Mouse (Mus musculus) bone marrow, adult 2 months (tissue): ENCODE results near the gene Sec22b. TPM values are rescaled to one million over a fixed set of nuclear protein-coding genes. Genes with fewer than 3 reads are reported as not detected.
A peak's percentile ranks its signal among the peaks of the same experiment; 100 is the strongest.

Experiments
- H3K27ac ChIP-seq: fragments of 200-500 bp; 2 replicates; pipeline ENCODE4 v1.5.1; 2012; ENCODE audit warnings: low read depth, mild to moderate bottlenecking, control low read depth, inconsistent platforms, low read length; ENCODE audit not compliant: control insufficient read depth, poor library complexity, insufficient read depth
- H3K4me1 ChIP-seq: fragments of 200-500 bp; 2 replicates; pipeline ENCODE4 v1.6.1; 2011; ENCODE audit warnings: low read length; ENCODE audit not compliant: control insufficient read depth, insufficient read depth
- H3K4me3 ChIP-seq: fragments of 200-500 bp; replicated peaks from 2 replicates; pipeline ENCODE3; 2011; ENCODE audit warnings: mild to moderate bottlenecking, low read depth, low read length, control low read depth; ENCODE audit not compliant: control insufficient read depth
- CTCF ChIP-seq: fragments of 200-500 bp; IDR thresholded peaks from 2 replicates; pipeline ENCODE4 v1.5.1; 2011; ENCODE audit warnings: low read length, control low read depth; ENCODE audit not compliant: control insufficient read depth, insufficient read depth
- POLR2A ChIP-seq: fragments of 200-500 bp; IDR thresholded peaks from 2 replicates; pipeline ENCODE4 v1.6.1; 2011; ENCODE audit warnings: low read depth, mild to moderate bottlenecking, control low read depth, low read length, borderline replicate concordance; ENCODE audit not compliant: control insufficient read depth
- WGBS: fragments of 180-500 bp; shearing (Covaris S2); methylation state at CpG from one replicate; pipeline ENCODE4 v1.1.7; 2018; 5-methylcytosine and 5-hydroxymethylcytosine counted together
- polyA plus RNA-seq: library from polyadenylated mRNA; stranded (reverse); fragments of >200 nt; gene quantifications from 2 replicates; pipeline ENCODE4 v1.2.4, GENCODE M21; 2011; ENCODE audit warnings: low replicate concordance; ENCODE audit not compliant: missing spikeins, insufficient read depth, insufficient read length

Sec22b gene
- polyA plus RNA-seq, 1 experiment = 45.3 TPM

DNA sequence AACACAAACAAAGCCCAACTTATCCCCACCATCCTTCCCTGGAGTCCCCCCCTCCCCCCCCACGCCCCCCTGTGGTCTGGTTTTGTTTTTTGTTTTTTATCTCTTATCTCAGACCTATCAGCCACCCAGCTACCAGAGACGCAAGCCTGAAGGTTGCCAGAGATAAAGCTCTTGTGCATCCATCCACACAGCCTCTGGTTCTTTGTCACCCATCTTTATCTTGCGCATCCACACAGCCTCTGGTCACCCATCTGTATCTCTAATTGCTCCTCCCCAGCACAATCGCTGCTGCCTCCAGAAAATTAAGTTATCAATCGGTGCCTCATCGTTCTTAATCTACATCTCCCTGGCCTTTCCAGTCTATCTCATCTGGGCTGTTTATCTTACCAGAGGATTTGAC is 10.8 kb upstream of the Sec22b start:
- no peak for TF ChIP-seq CTCF
- no peak for TF ChIP-seq POLR2A
- 44% methylated on average over 6 of the region's 6 CpGs for WGBS
- no peaks in the 10 kb centered on the region for H3K4me1 ChIP-seq
- H3K27ac ChIP-seq = no peak overlapping the region
- no peak overlapping the region for H3K4me3 ChIP-seq

DNA sequence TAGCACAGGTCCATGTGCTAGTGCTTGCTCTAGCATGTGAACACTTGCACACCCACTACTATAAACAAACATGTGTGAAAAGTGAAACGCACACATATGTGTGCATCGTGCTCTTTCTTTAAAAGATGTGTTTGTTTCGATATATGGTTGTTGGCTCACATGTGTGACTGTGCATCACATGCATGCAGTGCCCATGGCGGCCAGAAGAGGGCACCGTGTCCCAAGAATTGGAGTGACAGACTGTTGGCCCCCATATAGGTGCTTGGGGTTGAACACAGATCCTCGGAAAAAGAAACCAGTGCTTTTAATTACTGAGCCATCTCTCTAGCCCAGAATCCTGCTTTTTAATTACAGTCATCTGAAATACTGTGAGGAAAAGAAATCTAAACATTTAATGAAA is 6.3 kb upstream of the Sec22b start:
- Histone ChIP-seq H3K4me3 (no peak overlapping the region), H3K27ac (no peak overlapping the region), H3K4me1 (no peaks in the 10 kb centered on the region)
- TF ChIP-seq CTCF (peak; percentile 85), POLR2A (no peak)
- WGBS = 53% methylated on average over 6 of the region's 6 CpGs

DNA sequence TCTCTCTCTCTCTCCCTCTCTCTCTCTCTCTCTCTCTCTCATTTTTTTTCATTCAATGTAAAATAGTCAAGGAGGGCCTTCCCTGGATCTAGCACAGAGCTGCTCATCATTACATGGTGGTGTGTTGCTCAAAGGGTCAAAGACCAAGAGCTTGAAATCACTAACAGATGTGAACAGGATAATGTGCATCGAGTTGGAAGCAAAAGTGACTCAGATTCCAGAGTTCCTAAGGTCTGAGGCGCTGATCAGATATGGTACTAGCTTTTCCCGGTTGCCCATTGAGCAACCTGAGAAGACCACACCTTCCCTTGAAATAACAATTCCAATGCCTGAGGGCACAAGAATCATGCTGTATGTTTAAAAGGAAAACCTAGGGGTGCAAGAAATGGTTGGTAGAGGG is 2.6 kb upstream of the Sec22b start:
- no peak overlapping the region for H3K4me3 ChIP-seq
- peaks cover 2% of the 10 kb centered on the region; the same call in 1 of the 2 replicates for H3K4me1 ChIP-seq
- TF ChIP-seq CTCF (no peak), POLR2A (no peak)
- WGBS = 61% methylated on average over 3 of the region's 3 CpGs
- no peak overlapping the region for H3K27ac ChIP-seq

DNA sequence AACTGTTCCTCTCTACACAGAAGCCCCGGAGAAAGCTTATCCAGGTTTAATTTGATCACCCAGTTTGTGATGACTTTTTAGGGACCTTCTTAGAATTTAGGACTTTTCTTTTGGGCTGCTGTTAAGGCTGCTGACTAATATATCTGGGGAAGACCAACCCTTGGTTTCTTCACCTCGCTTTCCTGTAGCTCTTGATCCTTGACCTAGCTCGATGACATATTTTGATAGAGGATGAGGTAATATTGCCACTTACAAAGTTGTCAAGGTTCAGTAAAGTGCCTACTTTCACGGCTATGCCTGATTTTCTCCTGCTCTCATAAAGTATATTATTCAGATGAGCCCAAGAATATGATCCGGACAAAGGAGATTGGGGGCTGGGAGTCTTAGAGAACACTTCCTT is 596 bp downstream of the Sec22b start:
- peak overlapping the region; percentile 98 for H3K4me3 ChIP-seq
- TF ChIP-seq POLR2A (no peak), CTCF (no peak)
- no peak overlapping the region for H3K27ac ChIP-seq
- WGBS = 5% methylated on average over 5 of the region's 5 CpGs
- peaks cover 2% of the 10 kb centered on the region; the same call in 1 of the 2 replicates for H3K4me1 ChIP-seq

DNA sequence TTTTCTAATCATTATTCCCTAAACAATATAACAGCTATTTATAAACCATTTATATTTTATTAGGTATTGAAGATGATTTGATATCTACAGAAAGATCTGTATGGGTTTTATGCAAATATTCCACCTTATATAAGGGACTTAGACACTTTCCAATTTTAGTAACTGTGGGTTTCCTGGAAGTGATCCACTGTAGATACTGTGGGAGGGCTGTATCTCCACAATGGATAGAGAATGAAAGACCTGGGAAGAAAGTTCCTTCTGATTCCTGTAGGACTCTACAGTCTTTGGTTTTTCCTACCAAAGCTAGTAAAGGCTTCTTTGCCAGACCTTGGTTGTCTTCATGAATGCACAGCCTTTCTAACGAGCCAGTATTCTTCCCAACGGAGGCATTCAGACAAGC is 8.7 kb downstream of the Sec22b start:
- H3K27ac ChIP-seq = no peak overlapping the region
- H3K4me1 ChIP-seq = no peaks in the 10 kb centered on the region
- H3K4me3 ChIP-seq = no peak overlapping the region
- WGBS = 89% methylated on average over 2 of the region's 2 CpGs
- TF ChIP-seq CTCF (no peak), POLR2A (no peak)

DNA sequence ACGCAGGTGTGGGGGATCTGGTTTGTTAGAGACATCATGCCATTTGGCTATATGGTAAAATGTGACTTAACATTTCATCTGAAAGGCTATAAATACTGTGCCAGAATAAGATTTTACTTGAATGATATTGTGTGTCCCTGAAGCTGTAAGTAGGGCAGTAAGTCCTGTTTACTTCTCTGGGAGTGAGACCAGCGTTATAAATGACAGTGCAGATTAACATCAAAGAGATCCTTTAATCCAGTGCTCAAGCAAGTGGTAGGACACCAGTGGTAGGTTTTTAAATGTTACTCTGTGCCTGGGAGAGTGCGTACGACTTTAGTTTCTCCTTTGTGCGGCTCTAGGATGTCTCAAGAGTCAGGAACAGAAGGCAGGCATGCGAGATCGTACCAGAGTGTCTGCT is 10.1 kb downstream of the Sec22b start:
- 86% methylated on average over 7 of the region's 7 CpGs for whole genome bisulfite sequencing
- no peaks in the 10 kb centered on the region for H3K4me1 ChIP-seq
- H3K4me3 ChIP-seq = no peak overlapping the region
- no peak for TF ChIP-seq POLR2A
- no peak for TF ChIP-seq CTCF
- no peak overlapping the region for H3K27ac ChIP-seq

DNA sequence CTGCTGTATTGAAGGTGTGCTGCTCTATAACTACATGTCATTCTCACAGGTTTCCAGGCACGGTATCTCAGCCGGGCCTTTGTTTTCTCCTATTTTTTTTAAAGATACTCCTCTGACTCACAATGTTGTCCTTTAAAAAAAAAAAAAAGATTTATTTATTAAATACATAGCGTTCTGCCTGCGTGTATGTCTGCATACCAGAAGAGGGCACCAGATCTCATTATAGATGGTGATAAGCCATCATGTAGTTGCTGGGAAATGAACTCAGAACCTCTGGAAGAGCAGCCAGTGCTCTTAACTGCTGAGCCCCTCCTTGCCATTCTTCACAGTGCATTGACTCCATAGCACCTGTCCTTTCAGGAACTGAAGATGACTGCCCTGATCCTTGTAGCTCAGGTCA is 14.1 kb downstream of the Sec22b start:
- no peak for TF ChIP-seq POLR2A
- TF ChIP-seq CTCF = no peak
- WGBS = 56% methylated on average over 4 of the region's 4 CpGs
- H3K4me1 ChIP-seq = no peaks in the 10 kb centered on the region; the same call in 1 of the 2 replicates

DNA sequence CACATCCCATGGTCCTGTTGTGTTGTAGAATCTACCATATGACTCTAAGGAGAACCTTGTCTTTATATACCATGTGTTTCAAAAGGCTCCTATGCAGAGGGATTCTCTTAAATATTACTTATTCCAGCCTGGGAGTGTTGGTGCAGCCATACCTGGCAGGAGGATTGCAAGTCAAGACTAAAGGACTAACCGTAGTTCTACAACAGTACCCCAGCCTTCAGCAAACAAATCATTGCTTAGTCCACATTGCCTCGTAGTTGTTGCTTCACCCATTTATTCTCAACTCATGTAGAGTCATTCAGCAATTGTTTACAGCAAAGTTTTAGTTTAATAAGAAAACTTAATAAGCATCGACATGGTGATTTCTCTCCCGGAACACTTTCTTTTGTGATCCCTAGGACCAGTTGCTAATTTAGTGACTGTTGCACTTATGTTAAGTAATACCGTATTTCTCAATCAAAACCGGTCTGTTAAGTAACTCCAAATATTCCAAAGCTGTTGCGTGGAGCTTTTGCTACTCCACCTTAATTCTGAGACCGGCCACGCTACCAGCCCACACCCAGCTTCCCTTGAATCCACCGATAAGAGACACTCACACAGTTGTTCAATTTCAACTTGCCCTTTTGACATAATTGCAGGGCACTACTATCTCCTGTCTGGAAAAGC is 18.0 kb downstream of the Sec22b start:
- no peak overlapping the region for H3K27ac ChIP-seq
- TF ChIP-seq POLR2A = no peak
- TF ChIP-seq CTCF = no peak
- WGBS = 48% methylated on average over 10 of the region's 10 CpGs
- H3K4me3 ChIP-seq = no peak overlapping the region
- H3K4me1 ChIP-seq = no peaks in the 10 kb centered on the region; the same call in 1 of the 2 replicates

More for the DNA sequence above, 14.1 kb downstream of the Sec22b start:
- H3K27ac ChIP-seq = no peak overlapping the region
- no peak overlapping the region for H3K4me3 ChIP-seq

DNA sequence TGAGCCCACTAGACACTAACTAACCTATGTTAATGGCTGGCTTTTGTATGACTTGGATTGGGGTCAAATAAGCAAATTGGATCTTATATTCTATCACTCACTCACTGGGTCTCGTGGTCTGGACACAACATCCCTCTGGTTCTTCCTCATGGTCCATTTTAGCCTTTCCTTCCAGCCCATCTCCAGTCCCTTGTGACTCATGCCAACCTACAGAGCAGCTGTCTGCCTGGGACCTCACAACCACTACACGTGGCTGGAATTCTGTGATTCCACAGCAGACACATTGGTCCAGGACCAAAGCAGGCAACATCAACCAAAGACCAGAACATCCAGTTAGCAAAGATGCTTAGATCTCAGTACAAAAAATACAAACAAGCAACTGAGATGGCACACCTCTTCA is 24.3 kb downstream of the Sec22b start:
- peaks cover 2% of the 10 kb centered on the region; the same call in 1 of the 2 replicates for H3K4me1 ChIP-seq
- H3K4me3 ChIP-seq = no peak overlapping the region
- H3K27ac ChIP-seq = no peak overlapping the region
- 77% methylated on average over 2 of the region's 2 CpGs for WGBS
- TF ChIP-seq POLR2A (no peak), CTCF (no peak)
